Mouse (Mus musculus): Measurements from ENCODE around the gene Scamp5. TPM values are rescaled to one million over a fixed set of nuclear protein-coding genes. Genes with fewer than 3 reads are reported as not detected.

Scamp5 gene
- under 1 TPM; 0.11 to 0.57 TPM for total RNA-seq (2023)

GRCm38 (mm10) chr9:57467896-57468549 lies at the start of gene Scamp5:
Scamp5 (minus strand) TSS chr9:57468060.

GRCm38 (mm10) chr9:57503622-57504380 lies 35.9 kb upstream of the Scamp5 start, which contains the start of gene Rpp25:
Rpp25 (plus strand) TSS chr9:57504026.

GRCm38 (mm10) chr9:57439522-57440295 lies 28.2 kb downstream of the Scamp5 start, which contains the start of gene Ppcdc:
Ppcdc (minus strand) TSS chr9:57440124.

Other genes starting within 250 kb of the Scamp5 start
- not detected for gene Trcg1, start 231.5 kb downstream of the Scamp5 start, total RNA-seq (2023)
- 10 to 100 TPM; 40.8 to 43.5 TPM for gene 1700017B05Rik, start 205.4 kb downstream of the Scamp5 start, total RNA-seq (2023)
- 10 to 100 TPM; 27.3 to 27.8 TPM for gene Ppcdc, start 27.9 kb downstream of the Scamp5 start, total RNA-seq (2023)
- not detected for gene Rpp25, start 36.0 kb upstream of the Scamp5 start, total RNA-seq (2023)
- gene Cox5a, start 53.2 kb upstream of the Scamp5 start, total RNA-seq (2023) = 100 to 1,000 TPM; 110 to 118 TPM
- gene Fam219b, start 69.5 kb upstream of the Scamp5 start, total RNA-seq (2023) = 1 to 10 TPM; 8.2 to 9.1 TPM
- 10 to 100 TPM; 10.6 to 11.7 TPM for gene Mpi, start 84.7 kb upstream of the Scamp5 start, total RNA-seq (2023)
- 100 to 1,000 TPM; 120 to 128 TPM for gene Scamp2, start 92.9 kb upstream of the Scamp5 start, total RNA-seq (2023)
- 10 to 100 TPM; 31.1 to 32.8 TPM for gene Ulk3, start 121.4 kb upstream of the Scamp5 start, total RNA-seq (2023)
- not detected for gene Cplx3, start 138.2 kb upstream of the Scamp5 start, total RNA-seq (2023)
- not detected for gene Lman1l, start 152.7 kb upstream of the Scamp5 start, total RNA-seq (2023)
- 100 to 1,000 TPM; 178 TPM for gene Csk, start 185.6 kb upstream of the Scamp5 start, total RNA-seq (2023)
- not detected for gene Cyp1a2, start 215.6 kb upstream of the Scamp5 start, total RNA-seq (2023)
- gene Cyp1a1, start 219.9 kb upstream of the Scamp5 start, total RNA-seq (2023) = not detected
- gene Edc3, start 240.5 kb upstream of the Scamp5 start, total RNA-seq (2023) = 10 to 100 TPM; 13.3 to 16.1 TPM